Mouse (Mus musculus) CH12.LX (cell line): ENCODE data around the gene Hsp90ab1. TPM values are rescaled to one million over a fixed set of nuclear protein-coding genes. Genes with fewer than 3 reads are reported as not detected.

Experiments
- DNase-seq: peaks from one replicate; pipeline ENCODE4 v3.0.0-alpha.2; 2013; ENCODE audit errors: extremely low read depth
- H3K27ac ChIP-seq: 2 replicates; pipeline ENCODE4 v1.5.1; 2012; ENCODE audit warnings: low read depth, mild to moderate bottlenecking, control low read depth, moderate library complexity; ENCODE audit not compliant: insufficient read depth
- H3K27me3 ChIP-seq: replicated peaks from 2 replicates; pipeline ENCODE3; 2012; ENCODE audit warnings: inconsistent platforms
- H3K36me3 ChIP-seq, 2 experiments: replicated peaks in 1 of 2; 2 replicates each; pipeline versions ENCODE3 to v1.6.1; 2012; ENCODE audit warnings: inconsistent platforms in 1 of 2, low read length in 1 of 2, mild to moderate bottlenecking in 1 of 2, mixed read lengths in 1 of 2, moderate library complexity in 1 of 2; ENCODE audit not compliant: control insufficient read depth in 1 of 2, insufficient read depth in 1 of 2
- H3K4me1 ChIP-seq, 2 experiments: 2 replicates each; pipeline ENCODE4 v1.6.1; 2012; ENCODE audit warnings: inconsistent platforms in 1 of 2, moderate library complexity in 1 of 2; ENCODE audit not compliant: insufficient read depth in 2 of 2, control insufficient read depth in 1 of 2
- H3K4me2 ChIP-seq: 2 replicates; pipeline ENCODE4 v1.6.1; 2012; ENCODE audit warnings: low read depth, mild to moderate bottlenecking, control low read depth; ENCODE audit not compliant: poor library complexity, insufficient read depth, severe bottlenecking
- H3K4me3 ChIP-seq, 3 experiments: fragments of 150-350 bp in 1 of 3; sonication (generic) in 1 of 3; replicated peaks in 1 of 3; 2 replicates each; pipeline versions ENCODE3 to v1.5.1; 2011 to 2012; ENCODE audit warnings: low read depth in 2 of 3, low read length in 2 of 3, mild to moderate bottlenecking in 2 of 3, moderate library complexity in 2 of 3, control low read depth in 1 of 3, improper control_type of control experiment in 1 of 3, inconsistent platforms in 1 of 3, mixed read lengths in 1 of 3; ENCODE audit not compliant: poor library complexity in 1 of 3
- H3K79me2 ChIP-seq: replicated peaks from 2 replicates; pipeline ENCODE4 v1.6.1; 2012; ENCODE audit warnings: mild to moderate bottlenecking, moderate library complexity; ENCODE audit not compliant: control insufficient read depth, poor library complexity, insufficient read depth, severe bottlenecking; ENCODE audit errors: extremely low read depth
- H3K9ac ChIP-seq: 2 replicates; pipeline ENCODE4 v1.6.1; 2012; ENCODE audit warnings: low read depth, mild to moderate bottlenecking, control low read depth, moderate library complexity; ENCODE audit not compliant: insufficient read depth
- H3K9me3 ChIP-seq: replicated peaks from 2 replicates; pipeline ENCODE3; 2012; ENCODE audit warnings: low read length, inconsistent platforms, mixed read lengths
- BHLHE40 ChIP-seq: IDR thresholded peaks from 2 replicates; pipeline ENCODE4 v1.6.1; 2011; ENCODE audit warnings: mild to moderate bottlenecking, low read depth, low read length, improper control_type of control experiment
- CHD1 ChIP-seq: IDR thresholded peaks from 2 replicates; pipeline ENCODE4 v1.6.1; 2012; ENCODE audit warnings: low read depth, low read length, improper control_type of control experiment, inconsistent platforms
- CHD2 ChIP-seq: IDR thresholded peaks from 2 replicates; pipeline ENCODE4 v1.6.1; 2011; ENCODE audit warnings: low read length, improper control_type of control experiment
- CTCF ChIP-seq, 2 experiments: IDR thresholded peaks in 1 of 2; conservative IDR thresholded peaks in 1 of 2; 2 replicates each; pipeline ENCODE4 v1.5.1; 2011 to 2012; ENCODE audit warnings: low read depth in 2 of 2, low read length in 2 of 2, improper control_type of control experiment in 1 of 2, inconsistent platforms in 1 of 2, mild to moderate bottlenecking in 1 of 2, moderate library complexity in 1 of 2
- E2F4 ChIP-seq: IDR thresholded peaks from 2 replicates; pipeline ENCODE4 v1.6.1; 2011; ENCODE audit warnings: low read depth, low read length, improper control_type of control experiment; ENCODE audit not compliant: insufficient replicate concordance
- ETS1 ChIP-seq: conservative IDR thresholded peaks from 2 replicates; pipeline ENCODE4 v1.6.1; 2012; ENCODE audit warnings: low read depth, mild to moderate bottlenecking, inconsistent platforms, low read length, improper control_type of control experiment, moderate library complexity
- GABPA ChIP-seq: IDR thresholded peaks from 2 replicates; pipeline ENCODE4 v1.6.1; 2012; ENCODE audit warnings: low read depth, low read length, improper control_type of control experiment, inconsistent platforms; ENCODE audit not compliant: insufficient replicate concordance
- HCFC1 ChIP-seq: IDR thresholded peaks from 2 replicates; pipeline ENCODE4 v1.6.1; 2012; ENCODE audit warnings: low read depth, mild to moderate bottlenecking, inconsistent platforms, low read length, improper control_type of control experiment
- IRF4 ChIP-seq: IDR thresholded peaks from 2 replicates; pipeline ENCODE4 v1.6.1; 2014; ENCODE audit warnings: low read depth, mild to moderate bottlenecking, inconsistent platforms, low read length, improper control_type of control experiment
- JUND ChIP-seq: conservative IDR thresholded peaks from 2 replicates; pipeline ENCODE4 v1.6.1; 2011; ENCODE audit warnings: low read depth, low read length, improper control_type of control experiment
- KAT2A ChIP-seq: IDR thresholded peaks from 2 replicates; pipeline ENCODE4 v1.6.1; 2012; ENCODE audit warnings: low read length, improper control_type of control experiment, inconsistent platforms; ENCODE audit not compliant: insufficient replicate concordance
- MAFK ChIP-seq: IDR thresholded peaks from 2 replicates; pipeline ENCODE4 v1.6.1; 2011; ENCODE audit warnings: low read length, improper control_type of control experiment; ENCODE audit not compliant: insufficient replicate concordance
- MAX ChIP-seq: IDR thresholded peaks from 2 replicates; pipeline ENCODE4 v1.6.1; 2011; ENCODE audit warnings: low read length, improper control_type of control experiment
- MAZ ChIP-seq: IDR thresholded peaks from 2 replicates; pipeline ENCODE4 v1.6.1; 2012; ENCODE audit warnings: low read depth, mild to moderate bottlenecking, inconsistent platforms, low read length, improper control_type of control experiment, moderate library complexity
- MEF2A ChIP-seq: IDR thresholded peaks from 2 replicates; pipeline ENCODE4 v1.6.1; 2014; ENCODE audit warnings: low read depth, mild to moderate bottlenecking, inconsistent platforms, low read length, improper control_type of control experiment, borderline replicate concordance
- NRF1 ChIP-seq: IDR thresholded peaks from 2 replicates; pipeline ENCODE4 v1.6.1; 2014; ENCODE audit warnings: low read depth, mild to moderate bottlenecking, inconsistent platforms, low read length, improper control_type of control experiment, moderate library complexity
- PAX5 ChIP-seq: IDR thresholded peaks from 2 replicates; pipeline ENCODE4 v1.6.1; 2012; ENCODE audit warnings: low read length, inconsistent platforms, mixed read lengths
- POLR2A ChIP-seq: IDR thresholded peaks from 2 replicates; pipeline ENCODE4 v1.6.1; 2011; ENCODE audit warnings: low read depth, mild to moderate bottlenecking, improper control_type of control experiment, low read length
- POLR2AphosphoS2 ChIP-seq: IDR thresholded peaks from 2 replicates; pipeline ENCODE4 v1.6.1; 2011; ENCODE audit warnings: low read depth, low read length, improper control_type of control experiment
- RAD21 ChIP-seq: IDR thresholded peaks from 2 replicates; pipeline ENCODE4 v1.6.1; 2011; ENCODE audit warnings: low read depth, mild to moderate bottlenecking, low read length, improper control_type of control experiment, moderate library complexity
- RCOR1 ChIP-seq: conservative IDR thresholded peaks from 2 replicates; pipeline ENCODE4 v1.6.1; 2012; ENCODE audit warnings: low read depth, mild to moderate bottlenecking, inconsistent platforms, low read length, improper control_type of control experiment
- SIN3A ChIP-seq: IDR thresholded peaks from 2 replicates; pipeline ENCODE4 v1.6.1; 2012; ENCODE audit warnings: low read length, improper control_type of control experiment, inconsistent platforms
- SMC3 ChIP-seq: IDR thresholded peaks from 2 replicates; pipeline ENCODE4 v1.6.1; 2011; ENCODE audit warnings: low read depth, low read length, improper control_type of control experiment
- TBP ChIP-seq: conservative IDR thresholded peaks from 2 replicates; pipeline ENCODE4 v1.6.1; 2011; ENCODE audit warnings: low read depth, low read length, improper control_type of control experiment
- TCF12 ChIP-seq: IDR thresholded peaks from 2 replicates; pipeline ENCODE4 v1.6.1; 2014; ENCODE audit warnings: low read depth, mild to moderate bottlenecking, inconsistent platforms, low read length, improper control_type of control experiment
- UBTF ChIP-seq: IDR thresholded peaks from 2 replicates; pipeline ENCODE4 v1.6.1; 2012; ENCODE audit warnings: low read depth, mild to moderate bottlenecking, inconsistent platforms, low read length, improper control_type of control experiment, moderate library complexity
- USF2 ChIP-seq: conservative IDR thresholded peaks from 2 replicates; pipeline ENCODE4 v1.6.1; 2011; ENCODE audit warnings: low read depth, low read length, improper control_type of control experiment
- ZKSCAN1 ChIP-seq: IDR thresholded peaks from 2 replicates; pipeline ENCODE4 v1.6.1; 2012; ENCODE audit warnings: low read depth, inconsistent platforms, low read length, improper control_type of control experiment, borderline replicate concordance
- ZMIZ1 ChIP-seq: IDR thresholded peaks from 2 replicates; pipeline ENCODE4 v1.6.1; 2012; ENCODE audit warnings: low read depth, mild to moderate bottlenecking, inconsistent platforms, low read length, improper control_type of control experiment
- ZNF384 ChIP-seq: IDR thresholded peaks from 2 replicates; pipeline ENCODE4 v1.6.1; 2012; ENCODE audit warnings: low read depth, low read length, improper control_type of control experiment, inconsistent platforms
- dilution Hi-C: fragments of 300-500 bp; cut with MboI; formaldehyde crosslinking; loops from 2 replicates; pipeline ENCODE4 v1.14.3; 2020; ENCODE audit warnings: low sequenced_read_pairs; ENCODE audit not compliant: extremely low pct_unique_long_range_greater_than_20kb, extremely low pct_ligation_motif_present
- in situ Hi-C: fragments of 300-500 bp; cut with MboI; formaldehyde crosslinking; loops from 3 replicates; pipeline ENCODE4 v1.14.3; 2019; ENCODE audit warnings: low sequenced_read_pairs, low pct_ligation_motif_present, low pct_unique_long_range_greater_than_20kb, mixed read lengths
- polyA plus RNA-seq: library from polyadenylated mRNA; unstranded; fragments of >175 nt; gene quantifications from 2 replicates; pipeline ENCODE4 v1.2.1, GENCODE M21; 2012; ENCODE audit warnings: low read depth; ENCODE audit not compliant: insufficient read length
- total RNA-seq, 2 experiments: library from RNA; depleted of rRNA; stranded (reverse); fragments of 300-350 nt in 1 of 2; fragments of >200 nt in 1 of 2; gene quantifications; 2 replicates each; pipeline ENCODE4 v1.2.3; 2012 to 2014

Gene Hsp90ab1
- total and polyA plus RNA-seq, 3 experiments, result 790 to 4,858 (median 1,180) TPM

DNA sequence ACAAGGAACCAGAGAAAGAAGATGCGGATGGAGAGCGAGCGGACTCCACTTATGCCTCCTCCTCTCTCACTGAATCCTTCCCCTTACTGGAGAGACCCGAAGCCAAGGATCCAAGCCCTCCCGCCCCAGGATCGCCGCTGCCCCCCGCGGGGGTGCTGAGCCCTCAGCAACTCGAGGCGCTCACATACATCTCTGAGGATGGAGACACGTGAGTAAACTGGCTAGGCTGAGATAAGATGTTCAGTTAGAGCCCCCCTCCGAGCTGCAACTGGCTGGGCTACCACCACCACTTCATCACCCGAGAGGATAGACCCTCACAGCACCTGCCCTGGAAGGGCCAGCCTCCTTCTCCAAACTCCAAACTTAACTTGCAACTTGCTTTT lies 17.0 kb downstream of the Hsp90ab1 start:
- Histone ChIP-seq H3K4me1 (peaks cover 22 to 52% of the 10 kb centered on the region in 2 experiments), H3K27ac (peak overlapping the region; percentile 99), H3K27me3 (no peaks in the 10 kb centered on the region)
- TF ChIP-seq SMC3, result no peak
- TF ChIP-seq MAX, result 0 out of 2 replicates have a peak, but pooled peaks have one; percentile 13
- peak; percentile 6; the same call in 1 of the 2 replicates for TF ChIP-seq BHLHE40
- TF ChIP-seq, all 38 proteins: peak for 2
- dilution Hi-C loops, result no loop called here
- Histone ChIP-seq H3K36me3 (peaks cover 25 to 44% of the 10 kb centered on the region in 2 experiments), H3K79me2 (peaks cover 41% of the 10 kb centered on the region), H3K4me2 (peak overlapping the region; percentile 55; the same call in 1 of the 2 replicates), H3K9me3 (no peaks in the 10 kb centered on the region), H3K9ac (peak overlapping the region; percentile 99), H3K4me3 (peak overlapping the region; percentile 90 to 100 (median 99))
- no peak for DNase-seq
- in situ Hi-C loops, result loop anchor here (5.0 kb wide), 1 partner anchor 79 kb away; the partner anchor contains the start of gene Spats1

GRCm38 (mm10) chr17:45555452-45556106 lies 17.5 kb downstream of the Hsp90ab1 start, which contains the start of gene Nfkbie:
TSS of gene Nfkbie (plus strand) at chr17:45555703.
- H3K36me3 ChIP-seq, result peaks cover 23 to 40% of the 10 kb centered on the region in 2 experiments
- in situ Hi-C loops, result loop anchor here (5.0 kb wide), 1 partner anchor 78 kb away; the partner anchor contains the start of gene Spats1
- dilution Hi-C loops, result no loop called here
- no peaks in the 10 kb centered on the region for H3K27me3 ChIP-seq
- H3K4me2 ChIP-seq, result peak within 1 kb of the TSS; percentile 79
- H3K4me3 ChIP-seq, result peak within 1 kb of the TSS; percentile 90 to 100 (median 99)
- H3K79me2 ChIP-seq, result peaks cover 37% of the 10 kb centered on the region
- H3K27ac ChIP-seq, result peak within 1 kb of the TSS; percentile 99
- peak within 1 kb of the TSS; percentile 99 for H3K9ac ChIP-seq
- peaks cover 21 to 49% of the 10 kb centered on the region in 2 experiments for H3K4me1 ChIP-seq
- DNase-seq, result peak; percentile 94
- no peaks in the 10 kb centered on the region for H3K9me3 ChIP-seq
- TF ChIP-seq ZKSCAN1 (no peak), MAZ (peak; percentile 83), ETS1 (peak; percentile 84), POLR2AphosphoS2 (peak; percentile 78; the same call in 1 of the 2 replicates), TCF12 (peak; percentile 82), RCOR1 (no peak), CHD1 (peak; percentile 54; the same call in 1 of the 2 replicates), RAD21 (no peak), CTCF (conservative IDR thresholded peaks at IDR 0.05 in 1 of 2, IDR thresholded peaks at IDR 0.05 in 1 of 2; ENCODE audit: low read depth in 2 of 2, low read length in 2 of 2) (no peak), PAX5 (no peak), MAFK (peak; percentile 29; the same call in 1 of the 2 replicates), UBTF (peak; percentile 79), ZNF384 (no peak; the same call in 1 of the 2 replicates), IRF4 (peak; percentile 49; the same call in 1 of the 2 replicates), SIN3A (peak; percentile 80), GABPA (no peak), ZMIZ1 (peak; percentile 93), MEF2A (peak; percentile 66; the same call in 1 of the 2 replicates), TBP (peak; percentile 84), JUND (0 out of 2 replicates have a peak, but pooled peaks have one; percentile 17), HCFC1 (no peak), USF2 (no peak), E2F4 (no peak), NRF1 (0 out of 2 replicates have a peak, but pooled peaks have one; percentile 15), CHD2 (peak; percentile 60; the same call in 1 of the 2 replicates), POLR2A (peak; percentile 93), KAT2A (0 out of 2 replicates have a peak, but pooled peaks have one; percentile 59), MAX (no peak)
